Mouse (Mus musculus): ENCODE data around the gene Macf1.

DNA sequence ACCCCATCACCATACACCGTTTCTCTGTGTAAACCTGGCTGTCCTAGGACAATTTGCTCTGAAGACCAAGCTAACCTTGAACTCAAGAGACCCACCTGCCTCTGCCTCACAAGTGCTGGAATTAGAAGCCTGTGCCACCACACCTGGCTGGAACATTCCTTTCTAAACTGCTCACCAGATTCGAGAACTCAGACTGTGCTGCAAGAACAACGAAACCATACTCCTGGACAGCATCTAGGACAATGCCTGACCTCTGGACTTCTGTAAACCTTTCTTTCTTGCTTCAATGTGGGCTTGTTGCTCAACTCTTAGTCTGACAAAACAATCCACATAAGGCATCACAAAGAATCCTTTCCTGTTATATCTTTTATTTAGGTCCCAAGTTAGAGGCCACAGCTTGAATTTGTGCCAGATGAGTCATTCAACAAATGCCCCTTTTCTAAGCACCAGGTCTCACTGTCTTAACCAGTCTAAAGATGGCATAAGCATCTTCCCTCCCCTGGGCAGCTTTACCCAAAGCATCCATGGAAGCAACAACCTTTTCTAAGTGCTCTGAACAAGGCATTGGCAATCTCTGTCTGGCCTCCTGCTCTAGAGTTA, 38.8 kb downstream of the Macf1 start:
- TF ChIP-seq CTCF (conservative IDR thresholded peaks at IDR 0.05; ENCODE audit: low read length) (no peak), NANOG (IDR thresholded peaks at IDR 0.05; ENCODE audit: borderline replicate concordance, low read length) (no peak), POU5F1 (IDR thresholded peaks at IDR 0.05; ENCODE audit: borderline replicate concordance, low read length) (no peak)

Measured in E14TG2a.4 (cell line).